19 mouse cellular contexts compared by ENCODE assay signal in genomic region chr1:100660822-100661221, GRCm38 (mm10).
"Had no signal": no experiment of that assay in that cellular context is flagged by ENCODE, and none has a peak within 500 bp of the region (broad histone marks: within the 10 kb centered on the region; RNA-seq: fewer than 3 reads in every experiment).

No protein-coding gene starts in this region.

- ATAC-seq: lung, postnatal 0 days; midbrain, embryonic 16.5 days had no signal

- H3K36me3 ChIP-seq: lung, embryonic 15.5 days; midbrain, embryonic 10.5 days; midbrain, embryonic 12.5 days; neural tube, embryonic 13.5 days; neural tube, embryonic 15.5 days had no signal

- H3K4me2 ChIP-seq: lung, embryonic 15.5 days; midbrain, embryonic 12.5 days; neural tube, embryonic 13.5 days; neural tube, embryonic 15.5 days had no signal

- H3K4me1 ChIP-seq: lung, embryonic 15.5 days; midbrain, embryonic 10.5 days; midbrain, embryonic 12.5 days; neural tube, embryonic 13.5 days; neural tube, embryonic 15.5 days had no signal

- H3K9ac ChIP-seq: lung, embryonic 15.5 days; midbrain, embryonic 12.5 days; neural tube, embryonic 13.5 days; neural tube, embryonic 15.5 days had no signal

- DNase-seq: lung, adult 18-20 months; lung, postnatal 14 days; lung, postnatal 4 days; midbrain, embryonic 14.5 days; retina, postnatal 1 day; right cerebral cortex, adult 18-20 months; right cerebral cortex, postnatal 25 days; right cerebral cortex, postnatal 4 days; thymus, adult 2 months; thymus, postnatal 25 days; thymus, postnatal 4 days had no signal

- H3K9me3 ChIP-seq: lung, embryonic 15.5 days; midbrain, embryonic 10.5 days; midbrain, embryonic 12.5 days; neural tube, embryonic 15.5 days had no signal

- H3K27ac ChIP-seq: lung, embryonic 15.5 days; midbrain, embryonic 10.5 days; midbrain, embryonic 12.5 days; neural tube, embryonic 13.5 days; neural tube, embryonic 15.5 days had no signal

- H3K4me3 ChIP-seq: lung, embryonic 15.5 days; midbrain, embryonic 10.5 days; midbrain, embryonic 12.5 days; myocyte; neural tube, embryonic 13.5 days; neural tube, embryonic 15.5 days had no signal

- H3K27me3 ChIP-seq: lung, embryonic 15.5 days; midbrain, embryonic 12.5 days; neural tube, embryonic 13.5 days; neural tube, embryonic 15.5 days had no signal
